Mouse (Mus musculus): ENCODE measurements at regions not wholly inside any gene's neighbourhood (a gene's known extent, or its start where the extent isn't known, plus 50 kb on each side); places are given as distances from the start of the nearest gene placed in this dataset.

GRCm38 (mm10) chr2:133684367-133684766 lies 132.4 kb downstream of the Bmp2 start:
- H3K36me3 ChIP-seq: no peaks in the 10 kb centered on the region
- H3K27me3 ChIP-seq: no peaks in the 10 kb centered on the region
- no peak overlapping the region for H3K9ac ChIP-seq
- no peaks in the 10 kb centered on the region for H3K4me1 ChIP-seq
- H3K4me3 ChIP-seq (replicated peaks): no peak overlapping the region
- no peak overlapping the region for H3K27ac ChIP-seq (replicated peaks)
- no peaks in the 10 kb centered on the region for H3K9me3 ChIP-seq (replicated peaks)
- H3K4me2 ChIP-seq (replicated peaks): no peak overlapping the region
- no peak for ATAC-seq (ENCODE audit: insufficient number of reproducible peaks, low FRiP score, low TSS enrichment, low read depth)

GRCm38 (mm10) chr2:133688121-133688787 lies 136.3 kb downstream of the Bmp2 start:
- 85% methylated on average over 7 of the region's 7 CpGs for WGBS
- ATAC-seq (ENCODE audit: insufficient number of reproducible peaks, low FRiP score, low TSS enrichment, low read depth): no peak
- H3K9me3 ChIP-seq (replicated peaks): no peaks in the 10 kb centered on the region
- no peak overlapping the region for H3K27ac ChIP-seq (replicated peaks)
- H3K27me3 ChIP-seq: no peaks in the 10 kb centered on the region
- no peaks in the 10 kb centered on the region for H3K4me1 ChIP-seq
- H3K4me3 ChIP-seq (replicated peaks): no peak overlapping the region
- H3K4me2 ChIP-seq (replicated peaks): no peak overlapping the region
- H3K9ac ChIP-seq: no peak overlapping the region
- no peaks in the 10 kb centered on the region for H3K36me3 ChIP-seq

GRCm38 (mm10) chr2:133688788-133689155 lies 136.8 kb downstream of the Bmp2 start:
- Histone ChIP-seq H3K4me3 (replicated peaks) (no peak overlapping the region), H3K4me1 (no peaks in the 10 kb centered on the region), H3K27me3 (no peaks in the 10 kb centered on the region), H3K9ac (no peak overlapping the region), H3K4me2 (replicated peaks) (no peak overlapping the region), H3K27ac (replicated peaks) (no peak overlapping the region), H3K36me3 (no peaks in the 10 kb centered on the region), H3K9me3 (replicated peaks) (no peaks in the 10 kb centered on the region)
- no peak for ATAC-seq (ENCODE audit: insufficient number of reproducible peaks, low FRiP score, low TSS enrichment, low read depth)
- 82% methylated on average over 3 of the region's 3 CpGs for WGBS

- H3K9ac ChIP-seq: no peak overlapping the region
- H3K27me3 ChIP-seq: no peaks in the 10 kb centered on the region
- no peaks in the 10 kb centered on the region for H3K9me3 ChIP-seq (replicated peaks)
- H3K4me3 ChIP-seq (replicated peaks): no peak overlapping the region
- no peaks in the 10 kb centered on the region for H3K36me3 ChIP-seq
- no peak overlapping the region for H3K27ac ChIP-seq (replicated peaks)
- WGBS: 43% methylated on average over 8 of the region's 8 CpGs
- H3K4me1 ChIP-seq: peaks cover 7% of the 10 kb centered on the region; the same call in 1 of the 2 replicates
- ATAC-seq (ENCODE audit: insufficient number of reproducible peaks, low FRiP score, low TSS enrichment, low read depth): no peak
- H3K4me2 ChIP-seq (replicated peaks): no peak overlapping the region
These were observed 157.0 kb downstream of the Bmp2 start for GRCm38 (mm10) chr2:133708735-133709584.

- H3K27me3 ChIP-seq: no peaks in the 10 kb centered on the region
- H3K36me3 ChIP-seq: no peaks in the 10 kb centered on the region
- H3K9me3 ChIP-seq (replicated peaks): no peaks in the 10 kb centered on the region
- no peak overlapping the region for H3K4me3 ChIP-seq (replicated peaks)
- no peaks in the 10 kb centered on the region for H3K4me1 ChIP-seq
- no peak overlapping the region for H3K4me2 ChIP-seq (replicated peaks)
- no peak overlapping the region for H3K27ac ChIP-seq (replicated peaks)
- 52% methylated on average over 5 of the region's 5 CpGs for WGBS
- ATAC-seq (ENCODE audit: insufficient number of reproducible peaks, low FRiP score, low TSS enrichment, low read depth): no peak
- H3K9ac ChIP-seq: no peak overlapping the region
These were observed 164.3 kb downstream of the Bmp2 start for GRCm38 (mm10) chr2:133716243-133716642.

- no peaks in the 10 kb centered on the region for H3K27me3 ChIP-seq
- H3K9ac ChIP-seq: no peak overlapping the region
- no peaks in the 10 kb centered on the region for H3K4me1 ChIP-seq
- H3K9me3 ChIP-seq (replicated peaks): no peaks in the 10 kb centered on the region
- WGBS: 65% methylated on average over 2 of the region's 2 CpGs
- no peaks in the 10 kb centered on the region for H3K36me3 ChIP-seq
- no peak for ATAC-seq (ENCODE audit: insufficient number of reproducible peaks, low FRiP score, low TSS enrichment, low read depth)
- H3K4me2 ChIP-seq (replicated peaks): no peak overlapping the region
- H3K27ac ChIP-seq (replicated peaks): no peak overlapping the region
- H3K4me3 ChIP-seq (replicated peaks): no peak overlapping the region
These were observed 165.1 kb downstream of the Bmp2 start for GRCm38 (mm10) chr2:133717076-133717475.

GRCm38 (mm10) chr2:133724310-133724709 lies 172.4 kb downstream of the Bmp2 start:
- H3K27me3 ChIP-seq: no peaks in the 10 kb centered on the region
- ATAC-seq (ENCODE audit: insufficient number of reproducible peaks, low FRiP score, low TSS enrichment, low read depth): no peak
- H3K4me3 ChIP-seq (replicated peaks): no peak overlapping the region
- H3K4me2 ChIP-seq (replicated peaks): no peak overlapping the region
- no peaks in the 10 kb centered on the region for H3K36me3 ChIP-seq
- 72% methylated on average over 7 of the region's 7 CpGs for WGBS
- H3K9ac ChIP-seq: no peak overlapping the region
- H3K9me3 ChIP-seq (replicated peaks): no peaks in the 10 kb centered on the region
- H3K27ac ChIP-seq (replicated peaks): no peak overlapping the region
- no peaks in the 10 kb centered on the region for H3K4me1 ChIP-seq

GRCm38 (mm10) chr2:133724757-133725156 lies 172.8 kb downstream of the Bmp2 start:
- Histone ChIP-seq H3K27me3 (no peaks in the 10 kb centered on the region), H3K4me3 (replicated peaks) (no peak overlapping the region), H3K9ac (no peak overlapping the region), H3K27ac (replicated peaks) (no peak overlapping the region), H3K9me3 (replicated peaks) (no peaks in the 10 kb centered on the region), H3K36me3 (no peaks in the 10 kb centered on the region), H3K4me1 (no peaks in the 10 kb centered on the region), H3K4me2 (replicated peaks) (no peak overlapping the region)
- no peak for ATAC-seq (ENCODE audit: insufficient number of reproducible peaks, low FRiP score, low TSS enrichment, low read depth)
- WGBS: 43% methylated on average over 6 of the region's 6 CpGs

- no peak for ATAC-seq (ENCODE audit: insufficient number of reproducible peaks, low FRiP score, low TSS enrichment, low read depth)
- no peak overlapping the region for H3K27ac ChIP-seq (replicated peaks)
- no peaks in the 10 kb centered on the region for H3K36me3 ChIP-seq
- H3K4me1 ChIP-seq: no peaks in the 10 kb centered on the region
- no peaks in the 10 kb centered on the region for H3K9me3 ChIP-seq (replicated peaks)
- 52% methylated on average over 9 of the region's 9 CpGs for WGBS
- H3K27me3 ChIP-seq: no peaks in the 10 kb centered on the region
- H3K9ac ChIP-seq: no peak overlapping the region
- H3K4me2 ChIP-seq (replicated peaks): no peak overlapping the region
- H3K4me3 ChIP-seq (replicated peaks): no peak overlapping the region
These were observed 182.7 kb downstream of the Bmp2 start for GRCm38 (mm10) chr2:133734469-133735225.

- H3K9me3 ChIP-seq (replicated peaks): no peaks in the 10 kb centered on the region
These were observed 187.0 kb downstream of the Bmp2 start for GRCm38 (mm10) chr2:133738839-133739430.

GRCm38 (mm10) chr2:133748493-133748892 lies 196.5 kb downstream of the Bmp2 start:
- 71% methylated on average over 4 of the region's 4 CpGs for WGBS
- ATAC-seq (ENCODE audit: insufficient number of reproducible peaks, low FRiP score, low TSS enrichment, low read depth): no peak
- no peak overlapping the region for H3K9ac ChIP-seq
- H3K4me3 ChIP-seq (replicated peaks): no peak overlapping the region
- H3K36me3 ChIP-seq: no peaks in the 10 kb centered on the region
- no peak overlapping the region for H3K27ac ChIP-seq (replicated peaks)
- no peaks in the 10 kb centered on the region for H3K27me3 ChIP-seq
- H3K9me3 ChIP-seq (replicated peaks): no peaks in the 10 kb centered on the region
- no peak overlapping the region for H3K4me2 ChIP-seq (replicated peaks)
- no peaks in the 10 kb centered on the region for H3K4me1 ChIP-seq

More at GRCm38 (mm10) chr2:133738839-133739430, 187.0 kb downstream of the Bmp2 start:
- Histone ChIP-seq H3K9ac (no peak overlapping the region), H3K27ac (replicated peaks) (no peak overlapping the region), H3K4me1 (no peaks in the 10 kb centered on the region), H3K4me3 (replicated peaks) (no peak overlapping the region), H3K4me2 (replicated peaks) (no peak overlapping the region), H3K27me3 (no peaks in the 10 kb centered on the region), H3K36me3 (no peaks in the 10 kb centered on the region)
- ATAC-seq (ENCODE audit: insufficient number of reproducible peaks, low FRiP score, low TSS enrichment, low read depth): no peak
- 72% methylated on average over 10 of the region's 10 CpGs for WGBS
